Mouse (Mus musculus) lung, embryonic 14.5 days (tissue): ENCODE measurements around the gene Mrps18c. TPM values are rescaled to one million over a fixed set of nuclear protein-coding genes. Genes with fewer than 3 reads are reported as not detected.

Experiments used
- ATAC-seq: fragments of 200-750 bp; cut with Nextera tagmentation; 2 replicates; pipeline ENCODE4 v1.8.0; 2017; ENCODE audit warnings: mild to moderate bottlenecking, moderate TSS enrichment, moderate library complexity; ENCODE audit not compliant: insufficient read depth
- DNase-seq: peaks from one replicate; pipeline ENCODE4 v3.0.0-alpha.2; 2015
- H3K27ac ChIP-seq: fragments of 300-500 bp; sonication (generic); 2 replicates; pipeline ENCODE4 v1.5.1; 2014; ENCODE audit warnings: low read depth, mild to moderate bottlenecking, moderate library complexity
- H3K27me3 ChIP-seq: fragments of 300-500 bp; sonication (generic); 2 replicates; pipeline ENCODE4 v1.6.1; 2014; ENCODE audit warnings: low read length, control low read depth; ENCODE audit not compliant: insufficient read depth
- H3K36me3 ChIP-seq: fragments of 300-500 bp; sonication (generic); 2 replicates; pipeline ENCODE4 v1.6.1; 2014; ENCODE audit warnings: control low read depth; ENCODE audit not compliant: insufficient read depth
- H3K4me1 ChIP-seq: fragments of 300-500 bp; sonication (generic); 2 replicates; pipeline ENCODE4 v1.6.1; 2014; ENCODE audit warnings: antibody characterized with exemption, control low read depth; ENCODE audit not compliant: insufficient read depth
- H3K4me2 ChIP-seq: fragments of 300-500 bp; sonication (generic); 2 replicates; pipeline ENCODE4 v1.6.1; 2014; ENCODE audit warnings: mild to moderate bottlenecking
- H3K4me3 ChIP-seq: fragments of 300-500 bp; sonication (generic); 2 replicates; pipeline ENCODE4 v1.5.1; 2014; ENCODE audit warnings: low read depth, low read length
- H3K9ac ChIP-seq: fragments of 300-500 bp; sonication (generic); 2 replicates; pipeline ENCODE4 v1.6.1; 2014
- H3K9me3 ChIP-seq: fragments of 300-500 bp; sonication (generic); 2 replicates; pipeline ENCODE4 v1.6.1; 2016; ENCODE audit warnings: low read depth, low read length, control low read depth
- CTCF ChIP-seq: IDR thresholded peaks from 2 replicates; pipeline ENCODE4 v1.5.1; 2016; ENCODE audit warnings: antibody characterized with exemption, low read depth
- WGBS: fragments of 180-500 bp; shearing (Covaris S2); extraction: QIAGEN DNeasy Blood & Tissue Kit; methylation state at CpG from one replicate; pipeline ENCODE4 v1.1.7; 2014; 5-methylcytosine and 5-hydroxymethylcytosine counted together
- polyA plus RNA-seq: library from polyadenylated mRNA; unstranded; fragments of >200 nt; fragmentation: Nextera tagmentation; extraction: Ambion mirVana; gene quantifications from 2 replicates; pipeline ENCODE4 v1.2.1, GENCODE M21; 2014

Gene Mrps18c
- polyA plus RNA-seq, 1 experiment from 2014 or later = 161 TPM

DNA sequence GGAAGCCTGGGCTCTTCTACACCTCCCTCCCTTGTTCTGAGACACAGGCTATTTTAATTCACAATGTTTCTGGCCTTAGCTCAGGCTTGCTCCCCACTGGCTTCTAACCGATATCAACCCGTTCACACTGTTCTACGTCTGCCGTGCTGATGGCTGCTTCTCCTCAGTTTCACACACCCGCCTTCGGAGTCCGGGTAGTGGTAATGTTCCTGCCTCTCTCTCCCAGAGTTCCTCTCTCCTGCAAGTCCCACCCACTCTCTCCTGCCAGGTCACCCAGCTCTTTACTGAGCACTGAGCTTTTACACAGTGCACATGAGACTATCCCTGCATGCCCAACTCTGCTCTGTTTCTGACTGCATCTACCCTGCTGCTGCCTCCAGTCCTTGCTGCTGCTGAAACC lies 32.4 kb upstream of the Mrps18c start:
- Histone ChIP-seq H3K9ac (no peak overlapping the region), H3K27ac (no peak overlapping the region), H3K27me3 (no peaks in the 10 kb centered on the region), H3K4me2 (no peak overlapping the region), H3K4me3 (no peak overlapping the region), H3K36me3 (peaks cover 74% of the 10 kb centered on the region), H3K4me1 (no peaks in the 10 kb centered on the region), H3K9me3 (no peaks in the 10 kb centered on the region)
- ATAC-seq (no peak), DNase-seq (no peak)
- 92% methylated on average over 7 of the region's 7 CpGs for WGBS
- no peak for TF ChIP-seq CTCF

DNA sequence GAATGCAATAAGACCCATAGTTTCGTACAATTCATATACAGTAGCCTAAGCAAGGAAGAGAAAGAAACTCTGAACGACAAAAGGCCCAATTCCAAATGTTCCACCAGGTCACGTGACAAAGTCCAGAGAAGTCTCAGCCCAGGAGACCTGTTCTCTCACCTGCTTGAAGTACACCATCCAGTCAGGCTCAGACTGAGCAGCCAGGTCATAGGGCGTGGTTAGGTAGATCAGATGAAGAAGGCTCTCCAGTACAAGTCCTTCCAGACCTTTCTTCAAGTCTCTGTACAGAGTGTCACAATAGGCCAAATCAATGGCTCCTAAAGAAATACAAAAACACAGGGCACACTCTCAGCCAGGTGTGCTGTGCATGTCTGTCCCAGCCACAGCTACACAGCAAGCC lies 26.9 kb upstream of the Mrps18c start:
- no peak for ATAC-seq
- no peaks in the 10 kb centered on the region for H3K4me1 ChIP-seq
- DNase-seq = no peak
- H3K9ac ChIP-seq = no peak overlapping the region
- TF ChIP-seq CTCF = no peak
- H3K27me3 ChIP-seq = no peaks in the 10 kb centered on the region
- no peak overlapping the region for H3K4me2 ChIP-seq
- 93% methylated on average over 4 of the region's 4 CpGs for WGBS
- peaks cover 74% of the 10 kb centered on the region for H3K36me3 ChIP-seq
- H3K9me3 ChIP-seq = no peaks in the 10 kb centered on the region
- H3K27ac ChIP-seq = no peak overlapping the region
- no peak overlapping the region for H3K4me3 ChIP-seq

DNA sequence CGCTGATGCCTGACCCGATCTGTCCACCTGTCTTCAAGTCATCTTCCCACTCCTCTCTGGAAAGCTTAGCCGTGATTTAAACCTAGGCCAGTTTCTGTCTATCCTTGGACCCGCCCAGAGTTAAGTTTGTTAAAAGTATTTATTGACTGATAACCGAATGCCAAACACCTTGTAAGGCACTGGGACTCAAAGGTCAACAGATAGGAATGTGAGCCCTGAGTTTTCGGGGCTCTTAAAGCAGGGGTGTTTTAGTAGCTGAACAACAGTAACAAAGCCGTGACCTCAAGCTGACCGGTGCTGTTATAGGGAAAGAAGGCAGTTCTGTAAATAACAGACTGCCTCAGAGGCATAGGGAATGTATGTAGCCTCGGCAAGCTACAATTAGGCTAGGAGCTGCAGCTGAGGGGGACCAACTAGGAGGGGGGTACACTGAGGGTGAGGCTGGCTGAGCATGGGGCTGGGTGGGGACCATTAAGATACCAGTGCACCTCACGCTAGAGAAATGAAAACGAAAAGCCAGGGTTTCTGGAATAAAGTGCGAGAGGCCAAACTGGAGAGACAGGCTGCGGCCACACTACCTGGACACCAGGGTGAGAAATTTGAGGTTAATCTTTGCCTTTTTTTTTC lies 22.5 kb upstream of the Mrps18c start:
- H3K27me3 ChIP-seq = no peaks in the 10 kb centered on the region
- peaks cover 66% of the 10 kb centered on the region for H3K36me3 ChIP-seq
- H3K9me3 ChIP-seq = no peaks in the 10 kb centered on the region
- WGBS = 64% methylated on average over 13 of the region's 13 CpGs
- no peak for TF ChIP-seq CTCF
- DNase-seq (no peak), ATAC-seq (no peak)
- H3K27ac ChIP-seq = no peak overlapping the region
- no peak overlapping the region for H3K4me3 ChIP-seq
- H3K4me1 ChIP-seq = no peaks in the 10 kb centered on the region
- H3K4me2 ChIP-seq = no peak overlapping the region
- no peak overlapping the region for H3K9ac ChIP-seq

DNA sequence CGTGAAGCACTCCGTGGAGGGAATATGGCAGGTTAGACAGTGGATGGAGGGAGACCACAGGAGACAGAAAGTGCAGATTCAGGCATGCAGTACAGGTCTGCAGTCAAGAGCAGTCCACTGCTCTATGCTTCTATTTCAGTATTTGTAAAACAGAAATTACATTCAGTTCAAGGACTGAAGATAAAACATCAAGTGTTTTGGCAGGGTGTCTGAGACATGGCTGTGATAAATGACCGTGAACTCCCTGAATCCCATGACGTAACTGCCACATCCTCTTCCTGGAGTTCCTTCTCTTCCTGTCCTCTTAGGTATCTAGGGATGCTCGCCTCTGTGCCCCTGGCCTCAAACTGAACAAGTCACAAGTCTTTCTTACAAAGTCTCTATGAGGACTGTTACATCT lies 21.5 kb upstream of the Mrps18c start:
- no peak for TF ChIP-seq CTCF
- WGBS = 89% methylated on average over 5 of the region's 5 CpGs
- DNase-seq (no peak), ATAC-seq (no peak)
- Histone ChIP-seq H3K4me3 (no peak overlapping the region), H3K9ac (no peak overlapping the region), H3K27ac (no peak overlapping the region), H3K27me3 (no peaks in the 10 kb centered on the region), H3K4me2 (no peak overlapping the region), H3K4me1 (no peaks in the 10 kb centered on the region), H3K9me3 (no peaks in the 10 kb centered on the region), H3K36me3 (peaks cover 65% of the 10 kb centered on the region)

GRCm38 (mm10) chr5:100779002-100779401 lies 19.4 kb upstream of the Mrps18c start:
- ATAC-seq (no peak), DNase-seq (no peak)
- H3K27me3 ChIP-seq = no peaks in the 10 kb centered on the region
- 95% methylated on average over 13 of the region's 13 CpGs for WGBS
- H3K9ac ChIP-seq = no peak overlapping the region
- no peaks in the 10 kb centered on the region for H3K4me1 ChIP-seq
- H3K9me3 ChIP-seq = no peaks in the 10 kb centered on the region
- peaks cover 63% of the 10 kb centered on the region for H3K36me3 ChIP-seq
- H3K4me3 ChIP-seq = no peak overlapping the region
- H3K27ac ChIP-seq = no peak overlapping the region
- no peak overlapping the region for H3K4me2 ChIP-seq
- TF ChIP-seq CTCF = no peak

GRCm38 (mm10) chr5:100787527-100787926 lies 10.9 kb upstream of the Mrps18c start:
- TF ChIP-seq CTCF = no peak
- H3K4me2 ChIP-seq = no peak overlapping the region
- no peak overlapping the region for H3K27ac ChIP-seq
- ATAC-seq = no peak
- H3K36me3 ChIP-seq = peaks cover 68% of the 10 kb centered on the region
- H3K9ac ChIP-seq = no peak overlapping the region
- no peaks in the 10 kb centered on the region for H3K9me3 ChIP-seq
- H3K4me1 ChIP-seq = no peaks in the 10 kb centered on the region
- no peak overlapping the region for H3K4me3 ChIP-seq
- WGBS = 94% methylated on average over 9 of the region's 9 CpGs
- no peaks in the 10 kb centered on the region for H3K27me3 ChIP-seq
- DNase-seq = no peak

- DNase-seq (no peak), ATAC-seq (no peak)
- Histone ChIP-seq H3K9me3 (no peaks in the 10 kb centered on the region), H3K27ac (no peak overlapping the region), H3K27me3 (no peaks in the 10 kb centered on the region), H3K4me2 (no peak overlapping the region), H3K4me3 (no peak overlapping the region), H3K4me1 (peaks cover under 1% of the 10 kb centered on the region; the same call in 1 of the 2 replicates), H3K9ac (no peak overlapping the region), H3K36me3 (peaks cover 75% of the 10 kb centered on the region)
- TF ChIP-seq CTCF = no peak
- WGBS = 86% methylated on average over 7 of the region's 7 CpGs
Measured at GRCm38 (mm10) chr5:100792261-100792660, 6.2 kb upstream of the Mrps18c start.

GRCm38 (mm10) chr5:100794084-100794483 lies 4.3 kb upstream of the Mrps18c start:
- WGBS = 69% methylated on average over 5 of the region's 5 CpGs
- no peaks in the 10 kb centered on the region for H3K27me3 ChIP-seq
- no peak for ATAC-seq
- no peaks in the 10 kb centered on the region for H3K9me3 ChIP-seq
- peaks cover 59% of the 10 kb centered on the region for H3K36me3 ChIP-seq
- H3K4me1 ChIP-seq = peaks cover 4% of the 10 kb centered on the region; the same call in 1 of the 2 replicates
- no peak for DNase-seq
- no peak for TF ChIP-seq CTCF
- H3K4me2 ChIP-seq = no peak overlapping the region
- H3K27ac ChIP-seq = no peak overlapping the region
- no peak overlapping the region for H3K9ac ChIP-seq
- H3K4me3 ChIP-seq = no peak overlapping the region
